Mouse (Mus musculus) left cerebral cortex, postnatal 25 days (tissue): Measurements from ENCODE around the gene Spg21. TPM values are rescaled to one million over a fixed set of nuclear protein-coding genes. Genes with fewer than 3 reads are reported as not detected.

Experiments
- DNase-seq, 2 experiments: peaks; one replicate each; pipeline ENCODE4 v3.0.0; 2022; ENCODE audit warnings: low spot score in 2 of 2, mixed read lengths in 1 of 2
- intact Hi-C: fragments of 180-260 bp; cut with DNase I; formaldehyde crosslinking; loops from one replicate; pipeline ENCODE4 v1.15.1; 2025
- total RNA-seq, 2 experiments: library from RNA; stranded (reverse); gene quantifications; 2 replicates each; pipeline ENCODE4 v1.2.3; 2021

The Spg21 gene
- 10 to 100 TPM; 27.8 to 32.1 TPM for total RNA-seq

- intact Hi-C loops, result no loop called here
- peak; percentile 93 to 95 for DNase-seq
Observed at GRCm38 (mm10) chr9:65460732-65461442, at the start of gene Spg21. TSS of gene Spg21 (plus strand) at chr9:65460947.

- intact Hi-C loops, result no loop called here
- no peak for DNase-seq
Observed at GRCm38 (mm10) chr9:65411326-65411725, 49.4 kb upstream of the Spg21 start.

GRCm38 (mm10) chr9:65417738-65418137 lies 43.0 kb upstream of the Spg21 start:
- intact Hi-C loops, result no loop called here
- DNase-seq, result no peak

- intact Hi-C loops, result no loop called here
- DNase-seq, result no peak
Observed at GRCm38 (mm10) chr9:65419633-65420032, 41.1 kb upstream of the Spg21 start.

- intact Hi-C loops, result no loop called here
- DNase-seq, result no peak
Observed at GRCm38 (mm10) chr9:65422760-65423501, 37.8 kb upstream of the Spg21 start, which contains the start of gene Slc51b. TSS of gene Slc51b (minus strand) at chr9:65422955.

- intact Hi-C loops, result no loop called here
- no peak for DNase-seq
Observed at GRCm38 (mm10) chr9:65424393-65424792, 36.4 kb upstream of the Spg21 start.

GRCm38 (mm10) chr9:65427511-65427910 lies 33.2 kb upstream of the Spg21 start:
- intact Hi-C loops, result no loop called here
- DNase-seq, result no peak

GRCm38 (mm10) chr9:65428003-65428402 lies 32.7 kb upstream of the Spg21 start:
- intact Hi-C loops, result no loop called here
- no peak for DNase-seq

GRCm38 (mm10) chr9:65430401-65430800 lies 30.3 kb upstream of the Spg21 start:
- intact Hi-C loops, result no loop called here
- no peak for DNase-seq

GRCm38 (mm10) chr9:65430921-65431320 lies 29.8 kb upstream of the Spg21 start:
- no peak for DNase-seq
- intact Hi-C loops, result no loop called here

- intact Hi-C loops, result loop anchor here (1.0 kb wide), 2 partner anchors 39 to 60 kb away; no protein-coding TSS in a partner anchor
- DNase-seq, result peak; percentile 87 to 94
Observed at GRCm38 (mm10) chr9:65432236-65432635, 28.5 kb upstream of the Spg21 start.

GRCm38 (mm10) chr9:65434140-65434539 lies 26.6 kb upstream of the Spg21 start:
- intact Hi-C loops, result no loop called here
- DNase-seq, result peak in 1 of 2 experiments; percentile 23

GRCm38 (mm10) chr9:65435211-65435610 lies 25.5 kb upstream of the Spg21 start:
- intact Hi-C loops, result no loop called here
- no peak for DNase-seq

- intact Hi-C loops, result no loop called here
- DNase-seq, result peak; percentile 87 to 91
Observed at GRCm38 (mm10) chr9:65435671-65436301, 25.0 kb upstream of the Spg21 start, which contains the start of gene Mtfmt. TSS of gene Mtfmt (plus strand) at chr9:65435782.

GRCm38 (mm10) chr9:65444692-65445091 lies 16.1 kb upstream of the Spg21 start:
- intact Hi-C loops, result no loop called here
- no peak for DNase-seq

- no peak for DNase-seq
- intact Hi-C loops, result no loop called here
Observed at GRCm38 (mm10) chr9:65447951-65448350, 12.8 kb upstream of the Spg21 start.

GRCm38 (mm10) chr9:65458975-65459374 lies 1.8 kb upstream of the Spg21 start:
- no peak for DNase-seq
- intact Hi-C loops, result no loop called here

- intact Hi-C loops, result no loop called here
- DNase-seq, result no peak
Observed at GRCm38 (mm10) chr9:65460198-65460597, 549 bp upstream of the Spg21 start.

GRCm38 (mm10) chr9:65462544-65462943 lies 1.8 kb downstream of the Spg21 start:
- no peak for DNase-seq
- intact Hi-C loops, result no loop called here

- intact Hi-C loops, result no loop called here
- peak in 1 of 2 experiments; percentile 12 for DNase-seq
Observed at GRCm38 (mm10) chr9:65464161-65464560, 3.4 kb downstream of the Spg21 start.
